Mouse (Mus musculus) cerebellum, adult 18-20 months (tissue): Measurements from ENCODE around the gene Cnot11.

Source experiments
- DNase-seq, 2 experiments: peaks; one replicate each; pipeline ENCODE4 v3.0.0; 2021

The Cnot11 gene

GRCm38 (mm10) chr1:39534831-39535230 lies at the start of gene Cnot11:
TSS of gene Cnot11 (plus strand) at chr1:39534992.
- DNase-seq = no peak

- DNase-seq = no peak
Observed at GRCm38 (mm10) chr1:39487370-39487769, 47.4 kb upstream of the Cnot11 start.

GRCm38 (mm10) chr1:39493165-39493564 lies 41.6 kb upstream of the Cnot11 start:
- DNase-seq = no peak

- no peak for DNase-seq
Observed at GRCm38 (mm10) chr1:39493664-39494063, 41.1 kb upstream of the Cnot11 start.

GRCm38 (mm10) chr1:39496995-39497394 lies 37.8 kb upstream of the Cnot11 start:
- no peak for DNase-seq

- DNase-seq = no peak
Observed at GRCm38 (mm10) chr1:39497748-39498147, 37.0 kb upstream of the Cnot11 start.

GRCm38 (mm10) chr1:39499485-39499941 lies 35.3 kb upstream of the Cnot11 start:
- no peak for DNase-seq

GRCm38 (mm10) chr1:39502817-39503633 lies 31.8 kb upstream of the Cnot11 start:
- no peak for DNase-seq

- DNase-seq = peak; percentile 46 to 47
Observed at GRCm38 (mm10) chr1:39504261-39504660, 30.5 kb upstream of the Cnot11 start.

- DNase-seq = no peak
Observed at GRCm38 (mm10) chr1:39505600-39505999, 29.2 kb upstream of the Cnot11 start.

GRCm38 (mm10) chr1:39511775-39512174 lies 23.0 kb upstream of the Cnot11 start:
- no peak for DNase-seq

GRCm38 (mm10) chr1:39512183-39512582 lies 22.6 kb upstream of the Cnot11 start:
- DNase-seq = no peak

GRCm38 (mm10) chr1:39515303-39515991 lies 19.3 kb upstream of the Cnot11 start:
- peak; percentile 72 to 82 for DNase-seq

- DNase-seq = no peak
Observed at GRCm38 (mm10) chr1:39521326-39521725, 13.5 kb upstream of the Cnot11 start.

GRCm38 (mm10) chr1:39522519-39522918 lies 12.3 kb upstream of the Cnot11 start:
- DNase-seq = peak; percentile 44 to 59

- no peak for DNase-seq
Observed at GRCm38 (mm10) chr1:39525763-39526162, 9.0 kb upstream of the Cnot11 start.

- no peak for DNase-seq
Observed at GRCm38 (mm10) chr1:39526371-39527167, 8.2 kb upstream of the Cnot11 start.

GRCm38 (mm10) chr1:39527432-39527831 lies 7.4 kb upstream of the Cnot11 start:
- DNase-seq = peak; percentile 69 to 77

GRCm38 (mm10) chr1:39528319-39528718 lies 6.5 kb upstream of the Cnot11 start:
- no peak for DNase-seq

GRCm38 (mm10) chr1:39530258-39530943 lies 4.4 kb upstream of the Cnot11 start:
- DNase-seq = peak; percentile 83 to 87

GRCm38 (mm10) chr1:39531036-39531435 lies 3.8 kb upstream of the Cnot11 start:
- no peak for DNase-seq

- no peak for DNase-seq
Observed at GRCm38 (mm10) chr1:39533917-39534316, 875 bp upstream of the Cnot11 start.
